Mouse (Mus musculus) limb, embryonic 14.5 days (tissue): ENCODE data around the gene Acp2. TPM values are rescaled to one million over a fixed set of nuclear protein-coding genes. Genes with fewer than 3 reads are reported as not detected.

Source experiments
- ATAC-seq: fragments of 200-750 bp; cut with Nextera tagmentation; 2 replicates; pipeline ENCODE4 v1.8.0; 2017; ENCODE audit warnings: low read depth, moderate number of reproducible peaks, moderate TSS enrichment; ENCODE audit not compliant: low FRiP score
- DNase-seq: peaks from one replicate; pipeline ENCODE4 v3.0.0-alpha.2; 2015; ENCODE audit warnings: low spot score
- H3K27ac ChIP-seq: fragments of 300-500 bp; sonication (generic); replicated peaks from 2 replicates; pipeline ENCODE4 v1.5.1; 2014; ENCODE audit warnings: low read depth, mild to moderate bottlenecking, low read length, moderate library complexity, mixed read lengths
- H3K27me3 ChIP-seq: fragments of 300-500 bp; sonication (generic); 2 replicates; pipeline ENCODE4 v1.6.1; 2014; ENCODE audit warnings: low read length, mixed read lengths; ENCODE audit not compliant: control insufficient read depth, insufficient read depth
- H3K36me3 ChIP-seq: fragments of 300-500 bp; sonication (generic); 2 replicates; pipeline ENCODE4 v1.6.1; 2014; ENCODE audit warnings: mild to moderate bottlenecking, low read length, moderate library complexity, mixed read lengths; ENCODE audit not compliant: control insufficient read depth, insufficient read depth
- H3K4me1 ChIP-seq: fragments of 300-500 bp; sonication (generic); 2 replicates; pipeline ENCODE4 v1.6.1; 2014; ENCODE audit warnings: antibody characterized with exemption, low read length, mixed read lengths; ENCODE audit not compliant: control insufficient read depth, insufficient read depth
- H3K4me2 ChIP-seq: fragments of 300-500 bp; sonication (generic); replicated peaks from 2 replicates; pipeline ENCODE4 v1.6.1; 2014; ENCODE audit warnings: low read depth, mild to moderate bottlenecking, low read length, moderate library complexity; ENCODE audit not compliant: severe bottlenecking
- H3K4me3 ChIP-seq: fragments of 300-500 bp; sonication (generic); replicated peaks from 2 replicates; pipeline ENCODE4 v1.5.1; 2014; ENCODE audit warnings: low read length
- H3K9ac ChIP-seq: fragments of 300-500 bp; sonication (generic); 2 replicates; pipeline ENCODE4 v1.6.1; 2014; ENCODE audit warnings: mild to moderate bottlenecking, low read depth, low read length, moderate library complexity; ENCODE audit not compliant: severe bottlenecking
- H3K9me3 ChIP-seq: fragments of 300-500 bp; sonication (generic); 2 replicates; pipeline ENCODE4 v1.6.1; 2016; ENCODE audit warnings: low read length; ENCODE audit not compliant: control insufficient read depth
- POLR2A ChIP-seq: fragments of 200-500 bp; IDR thresholded peaks from 2 replicates; pipeline ENCODE4 v1.8.0; 2012; ENCODE audit warnings: inconsistent platforms, mild to moderate bottlenecking, moderate library complexity, borderline replicate concordance; ENCODE audit not compliant: insufficient read depth, insufficient read length; ENCODE audit errors: extremely low read depth
- WGBS: fragments of 180-500 bp; shearing (Covaris S2); extraction: QIAGEN DNeasy Blood & Tissue Kit; methylation state at CpG from one replicate; pipeline ENCODE4 v1.1.7; 2014; 5-methylcytosine and 5-hydroxymethylcytosine counted together
- polyA plus RNA-seq, 2 experiments: library from polyadenylated mRNA; depleted of rRNA in 1 of 2; stranded (reverse) in 1 of 2; unstranded in 1 of 2; fragments of >200 nt; fragmentation: Nextera tagmentation in 1 of 2; extraction: Ambion mirVana in 1 of 2; gene quantifications; 2 replicates each; pipeline versions ENCODE4 v1.2.1 to v1.2.3; 2012 to 2014

Acp2 gene
- polyA plus RNA-seq (2012; rRNA removed) (29.9 and 37.1 TPM in 2 replicates), polyA plus RNA-seq (2014; fragmentation: Nextera tagmentation; extraction: Ambion mirVana) (31.6 and 34.2 TPM in 2 replicates)

DNA sequence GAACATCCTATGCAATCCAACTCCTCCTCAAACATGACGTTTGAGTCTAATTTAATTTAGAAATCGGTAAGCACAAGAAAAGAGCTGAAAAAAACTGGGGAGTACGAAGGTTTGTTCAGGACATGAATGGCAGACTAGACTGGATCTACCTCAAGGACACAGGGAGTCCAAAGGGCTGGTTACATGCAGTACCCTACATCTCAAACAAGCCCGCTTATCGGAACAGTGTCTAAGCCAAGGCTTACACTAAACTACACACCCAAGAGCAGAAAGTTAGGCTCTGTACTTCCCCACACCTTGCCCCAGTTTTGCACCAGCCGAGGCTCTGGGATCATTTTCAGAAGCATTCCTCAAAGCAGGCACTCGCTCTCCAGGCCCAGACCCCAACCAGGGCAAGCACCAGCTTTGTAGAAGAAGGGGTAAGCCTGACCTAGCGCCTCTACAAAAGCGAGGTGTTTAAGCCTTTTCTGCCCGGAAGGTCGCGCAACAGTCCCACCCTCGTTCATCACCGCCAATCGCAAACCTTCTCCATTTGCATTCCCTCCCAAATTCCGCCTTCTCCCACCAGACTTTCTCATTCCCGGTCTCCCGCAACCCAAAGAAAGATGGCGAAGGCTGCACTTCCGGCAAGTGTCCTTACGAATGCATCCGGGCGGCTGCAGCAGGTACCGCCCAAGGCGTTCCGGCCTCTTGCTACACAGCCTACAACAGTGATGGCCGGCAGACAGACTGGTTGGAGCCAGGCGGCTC, at the start of gene Acp2, which contains the start of gene Nr1h3:
Gene Acp2, plus strand, starts transcription at position 664 of the 750 bp plus-strand sequence.
Gene Nr1h3, minus strand, starts transcription at position 613 of the 750 bp plus-strand sequence.
- Histone ChIP-seq H3K9me3 (no peaks in the 10 kb centered on the region), H3K27me3 (no peaks in the 10 kb centered on the region), H3K27ac (peak within 1 kb of the TSS; percentile 92), H3K9ac (peak within 1 kb of the TSS; percentile 80), H3K4me3 (peak within 1 kb of the TSS; percentile 71), H3K4me1 (peaks cover 15% of the 10 kb centered on the region), H3K36me3 (peaks cover 21% of the 10 kb centered on the region), H3K4me2 (peak within 1 kb of the TSS; percentile 66)
- peak; percentile 97 for ATAC-seq
- peak; percentile 92 for DNase-seq
- WGBS: 3% methylated on average over 28 of the region's 28 CpGs
- no peak; the same call in 1 of the 2 replicates for TF ChIP-seq POLR2A

DNA sequence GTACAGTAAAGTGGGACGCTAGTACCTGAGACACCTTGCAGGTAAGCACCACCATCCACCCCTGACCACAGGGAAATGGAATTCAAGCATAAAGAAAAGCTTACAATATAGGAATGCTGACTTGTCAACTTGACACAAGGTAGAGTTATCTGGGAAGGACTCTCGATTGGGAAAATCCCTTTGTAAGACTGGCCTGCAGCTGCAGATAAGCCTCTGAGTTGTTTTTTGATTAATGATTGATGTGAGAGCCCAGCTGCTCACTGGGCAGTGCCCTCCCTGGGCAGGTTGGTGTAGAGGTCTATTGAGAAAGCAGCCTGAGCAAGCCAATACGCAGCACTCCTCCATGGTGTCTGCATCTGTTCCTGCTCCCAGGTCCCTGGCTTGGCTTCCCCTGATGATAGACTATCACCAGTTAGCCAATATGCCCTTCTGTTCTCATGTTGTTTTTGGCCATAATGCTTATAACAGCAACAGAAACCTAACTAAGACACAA, 49.8 kb upstream of the Acp2 start:
- WGBS: 77% methylated on average over 3 of the region's 3 CpGs

GRCm38 (mm10) chr2:91154091-91154490, 48.6 kb upstream of the Acp2 start:
- Histone ChIP-seq H3K4me1 (no peaks in the 10 kb centered on the region), H3K4me2 (no peak overlapping the region), H3K9me3 (no peaks in the 10 kb centered on the region), H3K27me3 (no peaks in the 10 kb centered on the region), H3K27ac (no peak overlapping the region), H3K4me3 (no peak overlapping the region), H3K36me3 (peaks cover 51% of the 10 kb centered on the region), H3K9ac (no peak overlapping the region)
- no peak for TF ChIP-seq POLR2A
- WGBS: 90% methylated on average over 3 of the region's 3 CpGs
- DNase-seq (no peak), ATAC-seq (no peak)

More for the DNA sequence above, 49.8 kb upstream of the Acp2 start:
- no peak for ATAC-seq
- DNase-seq: no peak
- no peak overlapping the region for H3K4me2 ChIP-seq
- H3K4me3 ChIP-seq: no peak overlapping the region
- H3K9ac ChIP-seq: no peak overlapping the region
- H3K27me3 ChIP-seq: no peaks in the 10 kb centered on the region
- no peaks in the 10 kb centered on the region for H3K9me3 ChIP-seq
- H3K4me1 ChIP-seq: no peaks in the 10 kb centered on the region
- H3K27ac ChIP-seq: no peak overlapping the region
- peaks cover 48% of the 10 kb centered on the region for H3K36me3 ChIP-seq
- no peak for TF ChIP-seq POLR2A

- Histone ChIP-seq H3K4me2 (no peak overlapping the region), H3K9ac (no peak overlapping the region), H3K4me1 (no peaks in the 10 kb centered on the region), H3K27me3 (no peaks in the 10 kb centered on the region), H3K36me3 (peaks cover 60% of the 10 kb centered on the region), H3K9me3 (no peaks in the 10 kb centered on the region), H3K4me3 (no peak overlapping the region), H3K27ac (no peak overlapping the region)
- 23% methylated on average over 6 of the region's 6 CpGs for WGBS
- DNase-seq (no peak), ATAC-seq (no peak)
- TF ChIP-seq POLR2A: no peak
Observed at GRCm38 (mm10) chr2:91157002-91157752, 45.5 kb upstream of the Acp2 start.

DNA sequence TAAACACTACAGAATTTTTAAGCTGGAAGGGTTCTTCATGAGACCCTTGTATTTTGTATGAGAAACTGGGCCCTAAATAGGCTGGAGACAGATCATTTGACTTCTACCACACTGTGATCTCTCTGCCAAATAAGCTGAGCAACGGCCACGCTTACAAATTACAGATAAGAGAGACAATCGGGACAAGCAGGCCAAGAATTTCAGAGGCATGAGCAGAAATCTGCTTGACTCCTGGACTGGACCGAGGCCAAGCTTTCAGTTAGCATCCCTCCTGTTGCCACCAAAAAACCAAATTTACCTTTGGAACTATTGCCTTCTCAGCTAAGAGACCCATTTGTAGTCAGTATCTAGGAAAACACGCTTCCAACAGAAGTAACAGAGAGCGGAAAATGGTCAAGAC, 42.1 kb upstream of the Acp2 start:
- 83% methylated on average over 6 of the region's 6 CpGs for WGBS
- Histone ChIP-seq H3K27me3 (no peaks in the 10 kb centered on the region), H3K36me3 (peaks cover 61% of the 10 kb centered on the region), H3K4me3 (no peak overlapping the region), H3K4me1 (no peaks in the 10 kb centered on the region), H3K4me2 (no peak overlapping the region), H3K9me3 (no peaks in the 10 kb centered on the region), H3K27ac (no peak overlapping the region), H3K9ac (no peak overlapping the region)
- no peak for ATAC-seq
- no peak for DNase-seq
- no peak for TF ChIP-seq POLR2A
